Comparison of ENCODE assay signal across 8 mouse cellular contexts in genomic region chr15:101983949-101984601, GRCm38 (mm10). TPM values are rescaled to one million over a fixed set of nuclear protein-coding genes. Genes with fewer than 3 reads are reported as not detected.
A peak's percentile ranks its signal among the peaks of the same experiment; 100 is the strongest.
DNase-seq lines count a peak whose midpoint lies in the region; ATAC-seq and TF ChIP-seq lines count a peak whose summit lies in the region.

No protein-coding gene starts in this region.

- H3K9me3 ChIP-seq in E14TG2a.4 (ENCODE audit: low read length), result no peaks in the 10 kb centered on the region
- no peaks in the 10 kb centered on the region for H3K9me3 ChIP-seq in forebrain, embryonic 13.5 days (replicated peaks)
- no peaks in the 10 kb centered on the region for H3K9me3 ChIP-seq in neural tube, embryonic 15.5 days (replicated peaks)

- peak overlapping the region; percentile 55 for H3K27ac ChIP-seq in forebrain, embryonic 13.5 days
- peak overlapping the region; percentile 87 for H3K27ac ChIP-seq in neural tube, embryonic 15.5 days (replicated peaks)

- 0 out of 2 replicates have a peak overlapping the region, but pooled peaks have one; percentile 50 for H3K9ac ChIP-seq in forebrain, embryonic 13.5 days
- peak overlapping the region; percentile 31; the same call in 1 of the 2 replicates for H3K9ac ChIP-seq in neural tube, embryonic 15.5 days (replicated peaks)

- H3K36me3 ChIP-seq in E14TG2a.4 (ENCODE audit: insufficient read depth, low read length), result no peaks in the 10 kb centered on the region
- H3K36me3 ChIP-seq in forebrain, embryonic 13.5 days (ENCODE audit: poor library complexity, severe bottlenecking), result no peaks in the 10 kb centered on the region
- no peaks in the 10 kb centered on the region for H3K36me3 ChIP-seq in neural tube, embryonic 15.5 days

- WGBS in forebrain, embryonic 13.5 days, result under 1% methylated on average over 15 of the region's 15 CpGs
- WGBS in neural tube, embryonic 15.5 days, result 3% methylated on average over 15 of the region's 15 CpGs

- H3K4me3 ChIP-seq in E14TG2a.4 (replicated peaks; ENCODE audit: low read length), result peak overlapping the region; percentile 63
- H3K4me3 ChIP-seq in forebrain, embryonic 13.5 days, result peak overlapping the region; percentile 22
- peak overlapping the region; percentile 34 for H3K4me3 ChIP-seq in neural tube, embryonic 15.5 days (replicated peaks)

- H3K4me2 ChIP-seq in forebrain, embryonic 13.5 days, result peak overlapping the region; percentile 54
- peak overlapping the region; percentile 62 for H3K4me2 ChIP-seq in neural tube, embryonic 15.5 days

- H3K4me1 ChIP-seq in E14TG2a.4 (replicated peaks; ENCODE audit: low read depth, low read length), result peaks cover 25% of the 10 kb centered on the region
- H3K4me1 ChIP-seq in forebrain, embryonic 13.5 days, result 0 out of 2 replicates have a peak, but pooled peaks cover 4% of the 10 kb centered on the region
- H3K4me1 ChIP-seq in neural tube, embryonic 15.5 days, result peaks cover 14% of the 10 kb centered on the region

- TF ChIP-seq CTCF in E14TG2a.4 (conservative IDR thresholded peaks at IDR 0.05; ENCODE audit: low read length), result peak; percentile 95

- intact Hi-C loops in heart, postnatal 14 days (cut with DNase I), result loop anchor here (1.0 to 2.0 kb wide), 3 partner anchors 212 to 657 kb away; no protein-coding TSS in a partner anchor

- DNase-seq in c-Kit-positive CD71-positive TER-119-positive erythroid progenitor cells, embryonic 14.5 days (ENCODE audit: low spot score), result peak; percentile 92
- peak; percentile 88 to 96 for DNase-seq in heart, postnatal 14 days
- DNase-seq in layer of hippocampus, adult 11-12 months (ENCODE audit: low spot score), result peak; percentile 96
- peak; percentile 92 to 95 for DNase-seq in lung, adult 18-20 months
- peak; percentile 87 for DNase-seq in testis, postnatal 14 days (ENCODE audit: low spot score)

- 0 out of 2 replicates have a peak, but pooled peaks cover 1% of the 10 kb centered on the region for H3K27me3 ChIP-seq in E14TG2a.4 (ENCODE audit: insufficient read depth, low read length)
- 0 out of 2 replicates have a peak, but pooled peaks cover 2% of the 10 kb centered on the region for H3K27me3 ChIP-seq in forebrain, embryonic 13.5 days
- H3K27me3 ChIP-seq in neural tube, embryonic 15.5 days (replicated peaks), result peaks cover 11% of the 10 kb centered on the region; the same call in 1 of the 2 replicates

- peak; percentile 97 for ATAC-seq in forebrain, embryonic 13.5 days
- ATAC-seq in neural tube, embryonic 15.5 days (ENCODE audit: low FRiP score), result peak; percentile 96

RNA-seq across cellular contexts. Expression of gene Krt8, which starts 20.2 kb away (rescaled TPM):
- polyA plus RNA-seq in forebrain, embryonic 13.5 days (2015; fragmentation: Nextera tagmentation; extraction: Ambion mirVana), result 1.7 and 2.6 TPM in 2 replicates
- total RNA-seq in heart, postnatal 14 days (2021), result 1 to 10 TPM; 4.2 to 7.0 TPM
- polyA plus RNA-seq in neural tube, embryonic 15.5 days (2015; fragmentation: Nextera tagmentation; extraction: Ambion mirVana), result 2.2 and 297 TPM in 2 replicates

RNA-seq across cellular contexts. Expression of gene Krt78, which starts 30.0 kb away (rescaled TPM):
- not detected in 2 replicates for polyA plus RNA-seq in forebrain, embryonic 13.5 days (2015; fragmentation: Nextera tagmentation; extraction: Ambion mirVana)
- total RNA-seq in heart, postnatal 14 days (2021), result not detected
- polyA plus RNA-seq in neural tube, embryonic 15.5 days (2015; fragmentation: Nextera tagmentation; extraction: Ambion mirVana), result 0.05 TPM in 2 replicates

RNA-seq across cellular contexts. Expression of gene Krt18, which starts 43.9 kb away (rescaled TPM):
- polyA plus RNA-seq in forebrain, embryonic 13.5 days (2015; fragmentation: Nextera tagmentation; extraction: Ambion mirVana), result 2.4 and 6.3 TPM in 2 replicates
- total RNA-seq in heart, postnatal 14 days (2021), result 10 to 100 TPM in 1 of 2 experiments, 1 to 10 TPM in 1; 4.9 to 10.4 TPM
- polyA plus RNA-seq in neural tube, embryonic 15.5 days (2015; fragmentation: Nextera tagmentation; extraction: Ambion mirVana), result 1.9 and 300 TPM in 2 replicates

RNA-seq across cellular contexts. Expression of gene Krt79, which starts 44.0 kb away (rescaled TPM):
- 0.10 and 0.33 TPM in 2 replicates for polyA plus RNA-seq in forebrain, embryonic 13.5 days (2015; fragmentation: Nextera tagmentation; extraction: Ambion mirVana)
- under 1 TPM; 0.26 to 0.34 TPM for total RNA-seq in heart, postnatal 14 days (2021)
- 0.23 and 0.27 TPM in 2 replicates for polyA plus RNA-seq in neural tube, embryonic 15.5 days (2015; fragmentation: Nextera tagmentation; extraction: Ambion mirVana)

RNA-seq across cellular contexts. Expression of gene Krt4, which starts 59.5 kb away (rescaled TPM):
- polyA plus RNA-seq in forebrain, embryonic 13.5 days (2015; fragmentation: Nextera tagmentation; extraction: Ambion mirVana), result not detected in 2 replicates
- total RNA-seq in heart, postnatal 14 days (2021), result not detected
- 2.8 and 3.4 TPM in 2 replicates for polyA plus RNA-seq in neural tube, embryonic 15.5 days (2015; fragmentation: Nextera tagmentation; extraction: Ambion mirVana)

Comparison
In these comparisons a context has a peak if more than half of its experiments do, and no peak if none do; other contexts are left out.
1. Peak in every context shown above with its lines: DNase-seq, ATAC-seq, H3K4me3 ChIP-seq and H3K27ac ChIP-seq.